ENCODE assay signal across 16 mouse cellular contexts in the genomic region with DNA sequence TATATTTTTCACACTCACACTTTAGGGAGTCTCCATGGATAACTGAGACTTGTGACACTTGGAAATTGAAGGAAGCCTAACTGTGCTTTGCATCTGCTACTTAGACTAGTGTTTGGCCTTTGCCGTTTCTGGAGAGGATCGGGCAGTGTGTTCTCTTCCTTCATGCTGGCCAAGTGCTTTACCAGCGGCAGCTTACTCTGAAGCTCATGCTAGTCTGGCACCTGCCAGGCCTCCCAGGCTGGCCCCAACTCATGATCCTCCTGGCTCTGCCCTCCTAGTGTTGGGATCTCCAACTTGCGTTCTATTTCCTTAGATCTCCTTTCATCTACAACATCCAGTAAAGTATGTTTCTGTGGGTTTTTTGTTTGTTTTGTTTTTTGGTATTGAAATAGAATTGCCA. TPM values are rescaled to one million over a fixed set of nuclear protein-coding genes. Genes with fewer than 3 reads are reported as not detected.
DNase-seq lines count a peak whose midpoint lies in the region; ATAC-seq lines count a peak whose summit lies in the region.
"Had no signal": no experiment of that assay in that cellular context is flagged by ENCODE, and none has a peak within 500 bp of the region (broad histone marks: within the 10 kb centered on the region; RNA-seq: fewer than 3 reads in every experiment).

No protein-coding gene starts in this region.

- ATAC-seq in cerebellum, adult (ENCODE audit: insufficient number of reproducible peaks, low FRiP score, low TSS enrichment) = no peak; the same call in 1 of the 2 replicates
- ATAC-seq: CD4-positive, CD25-positive, alpha-beta regulatory T cell, adult 4 months; forebrain, embryonic 16.5 days; hindbrain, embryonic 16.5 days; inflammation-experienced regulatory T-cells, adult 6 months; intestine, postnatal 0 days had no signal

- DNase-seq in cerebellum, adult 11-12 months = peak; percentile 46
- DNase-seq in cerebellum, postnatal 25 days = peak; percentile 45 to 62
- DNase-seq in cerebellum, postnatal 4 days (ENCODE audit: low spot score in 2 of 2) = no peak
- DNase-seq in heart, adult 11 months = peak; percentile 55
- DNase-seq in heart, postnatal 14 days = no peak
- DNase-seq in adipocyte (ENCODE audit: low spot score) = no peak
- DNase-seq: adrenal gland, postnatal 14 days; B cell, adult 2 months; heart, postnatal 4 days; kidney, adult 8-10 months had no signal

- intact Hi-C loops in heart, postnatal 14 days (cut with DNase I) = no loop called here

RNA-seq across cellular contexts. Expression of gene Usf3, which starts 27.1 kb away (rescaled TPM):
- total RNA-seq in heart, postnatal 14 days (2021) = 10 to 100 TPM; 21.0 to 22.3 TPM

Comparison
In these comparisons a context has a peak if more than half of its experiments do, and no peak if none do; other contexts are left out.
1. DNase-seq: peak in cerebellum, adult 11-12 months (single experiment), cerebellum, postnatal 25 days (2 of 2) and heart, adult 11 months (single experiment); none in cerebellum, postnatal 4 days (0 of 2), heart, postnatal 14 days (0 of 2) and adipocyte (single experiment).